Mouse (Mus musculus) cerebellum, adult 2 months (tissue): ENCODE results near the gene Cyb5d2.

Source experiments
- CTCF ChIP-seq: fragments of 200-500 bp; IDR thresholded peaks from 2 replicates; pipeline ENCODE4 v1.5.1; 2011; ENCODE audit warnings: low read depth, mild to moderate bottlenecking, control low read depth, low read length, moderate library complexity, borderline replicate concordance; ENCODE audit not compliant: insufficient read depth
- POLR2A ChIP-seq: fragments of 200-500 bp; IDR thresholded peaks from 2 replicates; pipeline ENCODE4 v1.6.1; 2011; ENCODE audit warnings: low read length, control low read depth, borderline replicate concordance; ENCODE audit not compliant: insufficient read depth

GRCm38 (mm10) chr11:72801182-72801581 lies 5.2 kb upstream of the Cyb5d2 start:
- TF ChIP-seq CTCF (no peak), POLR2A (no peak)
